Mouse (Mus musculus): Measurements from ENCODE around the gene Sik1. TPM values are rescaled to one million over a fixed set of nuclear protein-coding genes. Genes with fewer than 3 reads are reported as not detected.

The Sik1 gene
- total RNA-seq, 4 experiments from 2014 or later: 14.3 to 21.7 (median 18.2) TPM

GRCm38 (mm10) chr17:31831866-31832576, 23.6 kb downstream of the Sik1 start:
- DNase-seq (ENCODE audit: low spot score in 2 of 2): no peak

DNA sequence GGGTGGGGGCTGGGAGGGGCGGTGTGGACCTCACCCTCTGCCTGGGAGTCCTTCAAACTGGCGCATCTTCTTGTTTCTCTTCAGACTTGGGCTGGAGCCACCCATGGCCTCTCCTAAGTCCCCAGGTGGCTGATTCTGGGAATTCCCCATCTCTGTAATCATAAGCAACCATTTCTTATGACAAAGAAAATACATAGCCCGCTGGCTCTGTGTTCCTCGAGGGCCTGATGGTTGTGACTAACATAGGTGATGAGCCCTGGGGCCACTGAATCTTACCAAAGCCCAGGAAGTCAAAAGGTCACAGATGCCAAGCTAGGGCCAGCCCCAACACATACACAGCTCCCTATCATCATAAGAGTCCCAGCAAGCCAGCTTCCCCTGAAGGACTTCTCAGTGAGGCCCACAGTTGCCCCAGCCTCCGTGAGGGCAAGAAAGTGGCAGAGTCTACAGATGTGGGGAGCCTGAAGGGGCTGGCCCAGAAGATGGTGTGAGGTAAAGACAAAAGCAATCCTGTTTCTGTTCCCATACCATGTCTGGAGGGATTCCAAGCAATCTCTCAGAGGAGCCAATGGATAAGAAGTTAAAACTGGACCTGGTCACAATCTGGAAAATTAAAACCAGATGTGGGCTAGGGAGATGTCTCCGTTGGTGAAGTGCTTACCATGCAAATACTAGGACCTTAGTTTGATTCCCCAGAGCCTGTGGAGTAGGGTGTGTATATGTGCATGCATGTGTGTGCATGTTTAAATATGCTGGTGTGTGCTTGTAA, 24.3 kb downstream of the Sik1 start:
- DNase-seq (ENCODE audit: low spot score in 2 of 2): no peak

GRCm38 (mm10) chr17:31830506-31831075, 25.0 kb downstream of the Sik1 start:
- DNase-seq (ENCODE audit: low spot score in 2 of 2): no peak

DNA sequence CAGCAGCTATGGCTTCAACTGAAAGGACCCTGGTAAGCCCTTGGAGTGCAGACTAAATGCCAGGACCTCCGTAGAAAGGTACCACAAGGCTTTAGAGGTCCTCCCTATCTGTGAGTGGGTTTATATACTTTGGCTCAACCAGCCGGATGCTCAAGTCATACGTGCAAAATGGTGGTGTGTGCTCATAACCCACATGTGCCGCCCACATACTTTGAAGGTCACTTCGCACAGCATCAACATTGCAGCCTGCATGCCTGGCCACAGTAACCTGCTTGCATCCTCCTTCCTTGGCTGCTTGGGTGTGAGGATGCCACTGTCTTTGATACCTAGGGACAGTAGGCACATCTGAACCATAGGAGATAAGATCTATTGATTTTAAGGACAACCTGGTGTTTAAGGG, 26.7 kb downstream of the Sik1 start:
- DNase-seq (ENCODE audit: low spot score in 2 of 2): no peak

- no peak for DNase-seq (ENCODE audit: low spot score in 2 of 2)
Observed at GRCm38 (mm10) chr17:31828118-31828517, 27.5 kb downstream of the Sik1 start.

DNA sequence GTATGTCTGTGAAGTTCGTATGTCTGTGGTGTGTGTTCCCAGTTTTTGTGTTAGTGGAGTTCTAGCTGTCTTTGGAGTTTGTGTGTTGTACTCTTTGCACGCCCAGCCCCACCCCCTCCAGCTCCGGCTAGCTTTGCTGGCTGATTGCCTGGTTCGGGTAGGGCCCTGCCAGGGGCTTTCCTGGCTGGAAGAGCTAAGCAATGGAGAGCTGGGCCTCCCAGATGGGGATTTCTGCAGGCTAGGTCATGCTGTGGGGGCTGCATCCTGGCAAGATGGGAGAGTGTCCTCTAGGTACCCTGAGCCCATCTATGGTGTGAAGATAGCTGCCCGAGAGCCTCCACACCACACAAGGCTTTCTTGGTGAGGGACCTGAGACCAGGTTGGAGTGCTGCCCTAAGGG, 28.4 kb downstream of the Sik1 start:
- DNase-seq (ENCODE audit: low spot score in 2 of 2): no peak

- no peak for DNase-seq (ENCODE audit: low spot score in 2 of 2)
Observed at GRCm38 (mm10) chr17:31826669-31827068, 28.9 kb downstream of the Sik1 start.

GRCm38 (mm10) chr17:31825678-31826077, 29.9 kb downstream of the Sik1 start:
- no peak for DNase-seq (ENCODE audit: low spot score in 2 of 2)

- DNase-seq (ENCODE audit: low spot score in 2 of 2): no peak
Observed at GRCm38 (mm10) chr17:31824812-31825211, 30.8 kb downstream of the Sik1 start.

DNA sequence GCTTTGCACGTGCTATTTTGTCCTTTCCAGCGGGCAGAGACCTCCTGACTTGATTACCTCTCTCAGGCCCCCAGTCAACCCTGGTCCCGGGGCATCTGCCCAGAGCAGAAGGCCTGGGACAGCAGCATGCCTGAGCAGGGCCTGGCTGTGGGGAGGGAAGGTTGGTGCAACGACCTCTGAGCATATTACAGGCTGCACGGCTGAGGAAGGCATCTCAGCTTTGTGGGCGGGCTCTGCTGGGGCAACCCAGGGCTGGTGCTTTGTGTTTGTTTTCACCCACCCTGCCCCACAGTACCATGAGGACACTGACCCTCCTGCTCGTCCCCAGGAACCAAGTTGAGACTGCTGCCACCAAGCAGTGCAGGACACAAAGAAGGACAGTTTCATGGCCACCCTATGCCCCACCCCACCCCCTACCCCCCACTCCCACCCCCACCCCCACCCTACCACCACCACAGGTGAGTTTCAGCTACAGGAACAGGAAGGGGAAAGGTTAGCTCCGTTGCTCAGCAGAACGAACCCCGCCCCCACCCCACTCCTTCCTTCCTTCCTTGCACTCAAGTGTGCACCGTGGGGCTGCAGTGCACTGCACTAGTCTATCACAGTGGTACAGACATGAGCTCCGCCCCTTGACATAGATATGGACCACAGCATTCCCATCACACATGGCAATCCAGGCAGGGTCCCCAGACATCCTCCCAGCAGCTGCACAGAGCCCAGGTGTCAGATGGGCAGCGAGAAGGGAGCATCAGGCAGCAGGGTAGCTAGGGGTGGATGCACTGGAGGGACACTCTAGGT, 34.3 kb downstream of the Sik1 start:
- no peak for DNase-seq (ENCODE audit: low spot score in 2 of 2)

DNA sequence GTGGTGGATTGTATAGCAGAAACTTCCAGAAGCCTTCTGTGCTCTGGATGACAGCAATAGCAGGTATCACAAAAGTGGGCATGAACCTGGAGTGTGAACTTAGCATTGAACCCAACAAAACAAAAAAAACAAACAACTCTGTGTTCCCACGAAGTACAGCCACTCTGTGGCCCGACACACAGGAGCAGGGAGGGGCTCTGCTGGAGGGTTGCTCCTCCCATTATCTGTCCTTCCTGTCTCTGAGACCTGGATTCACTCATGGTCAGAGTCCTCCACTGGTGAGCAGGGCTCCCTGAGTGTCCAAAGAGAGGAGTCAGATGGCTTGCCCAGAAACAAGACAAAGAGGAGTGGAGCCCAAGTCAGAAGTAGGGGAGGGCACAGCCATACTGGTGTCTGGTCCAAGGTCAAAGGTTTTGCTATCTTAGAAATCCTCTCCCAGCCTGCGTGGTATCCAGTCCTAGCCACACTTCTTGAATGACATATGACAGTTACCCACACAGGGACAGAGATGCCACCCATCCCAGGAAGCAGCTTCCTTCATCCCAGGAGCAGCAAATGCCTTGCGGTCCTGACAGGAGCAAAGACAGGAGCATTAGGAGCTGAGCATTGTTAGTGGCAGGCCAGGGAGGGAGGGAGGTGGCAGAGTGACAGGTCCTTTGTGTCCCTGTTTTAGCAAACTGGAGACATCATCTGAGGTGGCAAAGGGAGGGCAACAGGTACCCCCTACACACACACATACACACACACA, 35.3 kb downstream of the Sik1 start:
- no peak for DNase-seq (ENCODE audit: low spot score in 2 of 2)

DNA sequence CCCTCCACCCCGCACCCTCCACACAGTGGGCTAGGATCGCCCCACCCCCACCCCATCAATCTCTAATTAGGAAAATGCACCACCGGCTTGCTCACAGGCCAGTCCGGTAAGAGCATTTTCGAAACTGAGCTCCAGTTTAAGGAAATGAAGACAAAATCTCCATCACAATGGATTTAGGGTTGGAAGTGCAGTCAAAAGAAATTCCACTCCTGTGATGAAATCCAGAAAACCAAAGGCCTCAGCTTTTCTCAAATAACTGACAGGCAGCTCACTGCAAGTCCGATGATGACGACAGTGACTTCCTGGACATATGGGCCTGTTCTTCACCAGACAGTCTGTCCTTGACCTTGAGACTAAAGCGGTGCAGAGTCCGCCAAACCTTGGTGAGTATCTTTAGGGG, 36.2 kb downstream of the Sik1 start:
- no peak for DNase-seq (ENCODE audit: low spot score in 2 of 2)

GRCm38 (mm10) chr17:31817815-31818214, 37.8 kb downstream of the Sik1 start:
- DNase-seq (ENCODE audit: low spot score in 2 of 2): no peak

GRCm38 (mm10) chr17:31817203-31817602, 38.4 kb downstream of the Sik1 start:
- peak in 1 of 2 experiments; percentile 45 for DNase-seq (ENCODE audit: low spot score in 2 of 2)

GRCm38 (mm10) chr17:31814848-31815247, 40.8 kb downstream of the Sik1 start:
- DNase-seq (ENCODE audit: low spot score in 2 of 2): no peak

DNA sequence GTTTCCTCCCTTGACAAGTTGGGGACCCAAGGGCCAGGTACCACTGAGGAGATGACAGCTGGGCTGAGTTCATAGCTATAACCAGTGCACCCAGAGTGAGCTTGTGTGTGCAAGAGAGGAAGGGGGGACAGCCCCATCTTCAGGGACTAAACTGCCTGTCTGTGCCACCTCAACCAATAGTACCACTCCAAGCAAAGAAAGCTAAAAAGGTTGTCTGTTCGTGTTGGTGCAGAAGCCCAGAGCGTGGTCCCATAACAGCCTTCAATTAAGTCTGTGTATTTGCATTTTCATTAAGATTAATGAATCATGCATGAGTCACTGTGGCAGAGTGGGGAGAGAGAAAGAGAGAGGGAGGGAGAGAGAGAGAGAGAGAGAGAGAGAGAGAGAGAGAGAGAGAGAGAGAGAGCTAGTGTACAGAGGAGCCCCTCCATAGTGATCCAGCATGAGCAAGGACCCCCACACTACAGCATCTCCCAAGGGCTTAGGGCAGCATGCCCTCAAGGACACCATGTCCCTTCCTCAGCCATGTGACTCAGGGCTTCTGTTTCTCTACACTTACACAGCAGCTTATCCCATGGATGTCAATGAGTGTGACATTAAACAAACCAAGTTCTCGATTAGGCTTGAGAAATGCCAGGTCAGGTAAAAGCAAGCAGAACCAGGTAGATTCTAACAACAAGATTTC, 41.5 kb downstream of the Sik1 start:
- DNase-seq (ENCODE audit: low spot score in 2 of 2): no peak

GRCm38 (mm10) chr17:31811333-31811732, 44.3 kb downstream of the Sik1 start:
- no peak for DNase-seq (ENCODE audit: low spot score in 2 of 2)

DNA sequence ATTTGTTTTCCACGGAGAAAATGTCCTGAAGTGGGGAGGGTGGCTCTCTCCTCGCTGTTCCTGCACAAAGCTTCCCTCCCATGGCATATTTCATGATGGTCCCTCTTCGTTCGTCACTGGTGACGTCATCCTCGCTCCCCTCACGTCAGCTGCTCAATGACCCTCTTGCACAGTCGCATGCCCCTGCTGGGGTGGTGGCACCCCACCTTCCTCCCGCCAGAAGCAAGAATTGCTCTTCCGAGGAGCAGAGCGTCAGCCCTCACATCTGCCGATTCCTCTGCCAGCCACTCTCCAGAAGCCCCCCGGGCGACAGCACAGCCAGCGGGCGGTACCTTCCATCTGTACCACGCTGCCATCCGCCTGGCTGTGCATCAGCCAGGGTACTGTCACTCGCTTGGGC, 45.7 kb downstream of the Sik1 start:
- no peak for DNase-seq (ENCODE audit: low spot score in 2 of 2)

GRCm38 (mm10) chr17:31809136-31809535, 46.5 kb downstream of the Sik1 start:
- DNase-seq (ENCODE audit: low spot score in 2 of 2): no peak

DNA sequence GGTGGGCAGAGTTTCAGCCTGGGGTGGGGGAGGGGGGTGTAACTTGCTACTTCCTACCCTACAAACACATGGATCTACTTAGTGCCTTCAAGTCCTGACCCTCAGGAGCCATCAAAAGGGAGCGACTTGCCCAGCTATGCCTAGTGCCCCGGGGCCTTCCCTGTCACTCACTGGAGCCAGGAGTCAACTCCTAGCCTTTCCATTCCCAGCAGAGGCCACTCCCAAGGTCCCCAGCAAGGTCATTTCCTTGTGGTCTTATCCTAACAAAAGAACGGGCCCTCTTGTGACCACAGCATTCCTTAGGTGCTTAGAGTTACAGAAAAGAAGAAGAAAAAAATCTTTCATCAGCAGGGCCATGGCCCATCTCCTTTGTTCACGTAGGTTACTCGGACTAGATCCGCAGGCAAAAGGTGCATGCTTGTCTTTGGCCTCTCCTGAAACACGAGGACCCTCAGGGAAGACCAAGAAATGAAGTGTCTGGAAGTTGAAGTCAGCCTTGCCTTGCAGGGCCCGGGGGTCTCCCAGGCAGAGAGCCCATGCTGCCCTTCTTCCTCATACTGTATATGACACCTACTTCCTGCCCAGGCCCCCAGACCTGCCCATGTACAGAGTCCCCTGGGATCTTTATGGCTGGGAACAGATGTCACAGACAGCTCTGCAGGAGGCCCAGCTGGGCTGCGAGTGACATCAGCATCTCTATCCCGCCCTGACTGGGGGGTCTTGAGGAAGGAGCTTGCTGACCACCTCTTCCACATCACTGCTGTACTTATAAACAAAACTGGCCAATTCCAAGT, 47.3 kb downstream of the Sik1 start:
- DNase-seq (ENCODE audit: low spot score in 2 of 2): no peak
